Mouse (Mus musculus): ENCODE measurements at regions not wholly inside any gene's neighbourhood (a gene's known extent, or its start where the extent isn't known, plus 50 kb on each side); places are given as distances from the start of the nearest gene placed in this dataset.

DNA sequence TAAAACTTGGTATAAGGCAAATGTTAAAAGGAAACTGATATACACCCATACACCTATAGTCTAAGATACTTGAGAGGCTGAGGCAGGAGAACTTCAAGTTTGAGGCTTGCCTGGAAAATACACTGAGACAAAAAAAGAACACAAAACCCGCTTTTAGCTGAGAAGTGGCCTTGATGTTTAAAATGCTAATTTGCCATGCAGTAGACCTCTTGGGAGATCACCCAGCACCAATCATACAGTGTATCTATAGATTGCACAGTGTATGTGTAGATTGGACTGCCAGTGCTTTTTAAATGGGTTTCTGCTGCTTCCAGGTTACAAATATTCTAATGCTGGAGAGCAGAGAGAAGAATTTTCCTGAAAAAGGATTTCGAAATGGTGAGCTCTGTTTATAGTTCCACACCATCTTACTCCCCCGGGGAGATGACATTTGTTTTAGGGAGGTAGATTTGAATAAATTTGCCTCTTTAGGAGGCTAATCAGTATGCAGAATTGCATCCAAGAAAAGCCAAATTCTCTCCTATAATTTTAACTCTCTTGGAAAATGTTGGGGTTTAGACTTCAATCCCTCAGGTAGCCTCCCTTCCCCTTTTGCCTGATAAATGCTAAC lies 194.0 kb downstream of the Otol1 start:
- no peak for DNase-seq

DNA sequence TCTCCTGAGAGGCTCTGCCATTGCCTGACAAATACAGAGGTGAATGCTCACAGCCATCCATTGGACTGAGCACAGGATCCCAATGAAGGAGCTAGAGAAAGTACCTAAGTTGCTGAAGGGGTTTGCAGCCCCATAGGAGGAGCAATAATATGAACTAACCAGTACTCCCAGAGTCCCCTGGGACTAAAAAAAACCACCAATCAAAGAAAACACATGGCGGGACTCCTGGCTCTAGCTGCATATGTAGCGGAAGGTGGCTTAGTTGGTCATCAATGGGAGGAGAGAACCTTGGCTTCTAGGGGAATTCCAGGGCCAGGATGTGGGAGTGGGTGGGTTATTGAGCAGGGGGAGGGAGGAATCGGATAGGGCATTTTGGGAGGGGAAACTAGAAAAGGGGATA lies 207.8 kb downstream of the Otol1 start:
- intact Hi-C loops (cut with DNase I) = no loop called here
- no peak for DNase-seq

More for the DNA sequence above, 194.0 kb downstream of the Otol1 start:
- intact Hi-C loops (cut with DNase I) = no loop called here

DNA sequence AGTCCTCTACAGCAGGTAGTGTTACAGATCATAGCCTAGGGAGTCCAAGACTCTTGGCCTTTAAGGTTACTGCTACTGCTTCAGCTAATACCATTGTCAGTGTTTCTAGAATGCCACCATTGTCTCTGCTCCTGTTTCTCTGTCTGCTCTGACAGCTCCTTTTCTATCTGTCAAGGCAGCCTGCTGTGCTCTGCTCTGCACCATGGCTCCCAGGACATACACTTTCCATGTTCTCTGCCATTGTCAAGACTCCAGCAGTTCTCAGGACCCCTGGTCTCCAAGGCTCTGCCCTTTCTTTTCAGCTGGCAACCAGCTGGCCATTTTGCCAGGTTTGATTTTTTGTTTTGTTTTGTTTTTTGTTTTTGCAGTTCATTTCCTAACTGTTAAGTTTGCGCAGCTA lies 208.7 kb downstream of the Otol1 start:
- no peak for DNase-seq

DNA sequence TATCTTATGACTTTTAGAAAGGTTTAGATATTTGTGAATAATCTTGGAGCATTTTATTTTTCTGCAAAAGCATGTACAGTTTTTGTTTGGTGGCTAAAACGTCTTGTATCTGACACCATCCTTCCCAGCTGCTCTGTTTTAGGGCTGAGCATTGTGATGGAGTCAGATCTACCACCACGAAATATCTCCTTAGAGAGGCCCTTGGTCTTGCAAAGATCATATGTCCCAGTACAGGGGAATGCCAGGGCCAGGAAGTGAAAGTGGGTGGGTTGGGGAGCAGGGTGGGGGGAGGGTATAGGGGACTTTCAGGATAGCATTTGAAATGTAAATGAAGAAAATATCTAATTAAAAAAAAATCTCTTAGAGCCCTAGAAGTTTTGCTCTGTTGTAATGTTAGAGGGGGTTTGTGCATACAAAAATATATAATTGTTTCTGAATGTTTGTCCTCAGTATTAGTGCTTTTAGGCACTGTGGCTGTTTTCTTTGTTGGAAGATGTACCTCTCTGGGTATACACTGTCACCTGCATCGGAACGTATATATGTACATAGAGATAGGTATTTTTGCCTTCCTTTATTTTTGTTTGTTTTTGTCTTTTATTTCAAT lies 211.4 kb downstream of the Otol1 start:
- DNase-seq = no peak
- intact Hi-C loops (cut with DNase I) = no loop called here

More for the DNA sequence above, 208.7 kb downstream of the Otol1 start:
- intact Hi-C loops (cut with DNase I) = no loop called here

DNA sequence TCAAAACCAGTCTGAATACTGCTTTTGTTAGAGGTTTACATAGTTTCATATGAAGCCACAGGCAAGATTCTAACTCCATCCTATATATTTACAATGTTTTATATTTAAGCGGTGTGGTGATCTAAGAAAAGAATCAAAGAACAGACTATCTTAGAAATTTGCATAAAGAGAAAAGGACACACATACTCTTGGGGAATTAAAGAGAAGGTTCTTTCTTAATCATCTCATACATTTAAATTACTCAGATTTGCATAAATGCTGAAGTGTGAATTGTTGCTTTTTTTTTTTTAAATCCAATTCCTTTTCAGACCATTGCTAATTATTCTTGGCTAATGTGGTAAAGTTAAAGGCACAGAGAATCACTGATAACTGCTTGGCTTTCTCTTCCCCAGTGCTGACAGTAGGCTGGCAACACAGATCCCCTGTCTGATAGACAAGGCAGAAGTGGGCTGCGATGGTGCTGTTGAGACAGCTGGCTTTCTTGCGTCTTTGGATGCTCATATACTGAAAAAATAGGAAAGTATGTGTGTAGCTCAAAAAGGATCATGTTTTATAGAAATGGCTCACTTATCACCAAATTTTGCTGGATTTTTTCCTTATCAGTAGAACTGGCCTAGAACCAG lies 216.1 kb downstream of the Otol1 start:
- intact Hi-C loops (cut with DNase I) = no loop called here
- no peak for DNase-seq

DNA sequence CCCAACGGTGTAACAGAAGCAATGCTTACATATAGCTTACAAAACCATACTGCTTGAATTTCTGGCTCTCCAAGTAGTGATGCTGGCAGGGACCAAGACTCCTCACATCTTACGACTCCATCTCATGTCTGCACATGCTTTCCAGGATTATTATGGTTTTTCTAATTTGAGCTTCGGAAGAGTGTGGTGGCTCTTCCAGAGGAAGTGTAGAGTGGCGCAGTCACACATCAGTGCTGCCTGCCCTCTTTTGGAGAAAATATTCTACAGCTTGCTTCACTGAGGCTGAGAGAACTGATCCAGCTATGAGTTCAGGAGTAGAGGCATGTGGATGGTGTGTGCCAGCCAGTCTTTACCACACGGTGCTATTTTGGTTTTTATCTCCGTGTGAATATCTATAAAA lies 217.4 kb downstream of the Otol1 start:
- no peak for DNase-seq
- intact Hi-C loops (cut with DNase I) = no loop called here

DNA sequence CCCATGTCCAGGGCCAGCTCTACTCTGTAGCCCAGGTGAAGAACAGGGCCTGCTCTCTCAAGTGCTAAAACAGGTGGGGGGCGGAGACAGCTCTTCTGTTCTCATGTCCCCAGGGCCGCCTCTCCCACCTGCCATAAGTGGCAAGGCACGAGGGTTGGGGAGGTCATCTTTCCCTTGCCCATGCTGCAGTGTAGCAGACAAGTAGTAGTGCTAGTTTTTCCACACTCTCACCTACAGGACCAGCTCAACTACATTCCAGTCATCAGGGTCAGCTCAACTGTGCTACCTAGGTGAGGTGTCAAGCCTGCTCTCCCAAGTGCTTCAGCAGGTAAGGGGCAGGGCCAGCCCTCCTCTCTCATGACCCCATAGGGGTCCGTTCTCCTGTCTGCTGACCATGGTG lies 219.8 kb downstream of the Otol1 start:
- DNase-seq = no peak
- intact Hi-C loops (cut with DNase I) = no loop called here

DNA sequence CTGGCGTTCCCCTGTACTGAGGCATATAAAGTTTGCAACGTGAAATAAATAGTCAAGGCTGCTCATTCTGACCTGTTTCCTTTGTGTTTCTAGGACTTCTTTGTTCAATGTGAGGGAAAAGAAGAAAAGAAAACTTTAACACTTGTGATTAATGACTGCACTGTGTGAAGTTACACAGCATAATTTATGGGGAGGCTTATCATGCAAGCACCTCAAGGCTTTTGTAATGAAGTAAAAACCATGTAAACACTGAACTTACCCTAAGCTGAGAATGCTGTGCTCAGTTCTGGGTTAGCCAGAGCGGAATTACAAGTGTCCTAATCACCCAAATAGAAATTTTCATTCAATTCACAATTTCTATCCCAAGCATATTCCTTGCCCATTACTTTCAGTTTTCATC lies 241.2 kb downstream of the Otol1 start:
- intact Hi-C loops (cut with DNase I) = no loop called here
- DNase-seq = no peak

DNA sequence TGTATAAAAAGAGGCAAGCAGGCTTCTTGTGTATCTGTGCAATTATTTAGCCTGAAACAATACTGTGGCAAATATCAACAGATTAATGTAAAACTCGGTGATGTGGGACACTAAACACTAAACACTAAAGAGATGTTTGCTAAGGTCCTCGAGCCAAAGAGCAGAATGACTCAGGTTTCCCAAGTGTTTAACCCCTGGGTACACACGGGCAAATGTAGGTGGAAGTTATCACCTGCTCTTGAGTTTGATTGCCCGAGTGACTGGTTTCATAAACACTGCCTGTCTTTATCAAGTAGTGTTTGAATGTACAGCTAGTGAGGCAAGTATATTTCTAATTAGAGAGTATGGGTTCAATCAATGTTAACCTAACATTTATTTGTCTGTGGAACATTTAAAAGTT lies 242.5 kb downstream of the Otol1 start:
- DNase-seq = no peak
- intact Hi-C loops (cut with DNase I) = no loop called here

DNA sequence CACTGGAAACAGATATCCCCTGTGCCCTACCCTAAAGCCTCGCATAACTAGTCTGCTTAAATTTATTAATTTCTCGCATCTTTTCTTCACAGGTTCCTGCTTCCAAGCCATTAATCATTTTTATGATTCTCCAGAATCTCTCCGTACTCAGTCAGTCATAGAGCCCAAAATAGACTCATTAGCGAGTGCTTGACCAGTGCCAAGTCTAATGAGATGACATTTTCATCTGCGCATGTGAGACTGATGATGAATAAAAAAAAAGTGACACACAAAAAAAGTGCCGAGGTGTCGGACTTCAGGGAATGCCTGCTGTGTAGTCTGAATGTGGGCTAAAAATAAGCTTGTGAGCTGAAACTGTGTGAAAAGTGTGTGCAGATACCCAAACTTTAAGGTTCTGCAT lies 243.3 kb downstream of the Otol1 start:
- no peak for DNase-seq
- intact Hi-C loops (cut with DNase I) = no loop called here

DNA sequence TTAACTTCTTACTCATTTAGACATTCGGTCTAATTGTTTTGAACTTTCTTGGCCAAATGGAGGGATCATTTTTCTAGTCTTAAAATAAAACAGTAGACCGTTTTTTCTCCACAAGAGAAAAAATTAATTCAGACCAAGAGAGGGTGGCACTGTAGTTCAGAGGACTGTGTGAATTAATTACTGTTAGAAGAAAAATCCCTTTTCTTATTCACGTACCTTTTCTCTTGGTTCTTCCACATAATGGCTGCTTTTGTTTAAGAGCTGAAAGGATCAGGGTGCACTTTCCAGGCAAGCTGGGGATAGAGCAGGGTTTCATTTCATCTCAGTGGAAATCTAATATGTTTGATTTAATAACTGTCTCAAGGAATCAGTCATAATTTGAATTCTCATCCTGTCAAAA lies 255.9 kb downstream of the Otol1 start:
- no peak for DNase-seq
- intact Hi-C loops (cut with DNase I) = no loop called here

DNA sequence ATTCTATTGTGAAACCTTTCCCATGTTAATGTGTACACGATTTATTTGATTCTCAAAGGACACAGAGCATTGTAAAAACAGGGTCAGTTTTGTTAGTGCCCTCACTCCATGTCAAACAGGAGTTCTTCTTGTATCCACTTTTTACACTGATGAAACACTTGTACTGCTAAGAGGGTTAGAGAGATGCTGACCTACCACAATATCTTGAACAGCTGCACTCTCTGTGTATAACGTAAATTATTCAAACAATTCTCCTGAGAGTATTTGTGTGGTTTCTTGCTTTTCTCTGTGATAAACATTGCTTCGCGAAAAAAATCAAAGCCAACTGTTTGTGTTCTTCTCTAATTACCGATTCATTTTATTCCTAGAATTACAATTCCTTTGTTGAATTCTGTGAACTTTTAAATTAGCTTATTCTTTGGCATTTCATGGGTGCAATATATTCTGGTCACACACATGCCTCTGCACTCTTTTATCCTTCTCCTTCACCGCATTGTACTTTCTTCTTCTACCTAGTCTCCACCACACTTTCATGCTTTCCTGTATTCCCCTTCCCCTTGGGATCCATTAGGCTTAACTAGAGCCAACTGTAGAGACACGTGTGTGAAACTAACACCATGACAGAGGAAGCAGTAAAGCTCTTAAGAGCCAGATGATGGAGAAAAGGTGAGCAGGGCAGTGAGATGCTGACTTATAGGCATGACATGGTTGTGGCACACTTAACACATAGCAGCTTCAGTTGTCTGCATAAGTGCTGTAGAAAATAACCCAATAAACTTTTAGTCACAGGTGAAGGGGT lies 281.4 kb downstream of the Otol1 start:
- DNase-seq = no peak
- intact Hi-C loops (cut with DNase I) = no loop called here

DNA sequence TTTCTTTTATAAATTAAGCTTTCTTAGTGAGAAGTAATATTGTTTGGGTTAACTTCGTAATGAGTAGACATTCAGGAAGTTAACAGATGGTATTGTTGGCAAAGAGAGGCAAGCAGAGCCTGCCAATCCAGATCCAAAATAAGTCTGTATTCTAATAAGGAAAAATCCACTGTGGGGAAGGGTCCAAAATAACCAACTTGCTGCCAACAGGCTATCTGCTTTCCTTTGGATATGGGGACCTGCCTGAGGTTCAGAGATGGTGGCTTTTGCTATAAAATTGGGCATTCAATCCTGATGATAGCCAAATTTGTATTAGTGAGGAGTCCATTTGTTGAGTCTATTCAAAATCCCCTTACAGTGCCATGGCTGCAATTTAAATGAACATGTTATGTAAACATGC lies 300.1 kb downstream of the Otol1 start:
- intact Hi-C loops (cut with DNase I) = no loop called here
- no peak for DNase-seq

DNA sequence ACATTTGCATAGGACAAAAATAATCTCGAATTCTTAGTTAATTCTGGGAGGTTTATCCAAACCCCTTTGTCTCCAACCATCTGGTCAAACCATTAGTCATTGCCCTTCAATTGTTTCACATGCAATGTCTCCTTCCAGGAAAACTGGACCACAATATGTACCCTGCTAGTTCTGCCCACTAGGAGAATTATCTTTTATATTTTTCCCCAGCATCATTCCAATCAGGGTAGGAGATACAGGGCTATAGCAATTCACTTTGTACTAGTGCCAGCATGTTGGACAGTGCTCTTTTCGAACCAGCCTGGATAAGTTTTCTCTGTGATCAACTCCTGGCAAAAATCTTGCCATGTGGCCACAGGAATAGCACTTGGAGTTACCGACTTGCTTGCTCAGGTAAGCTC lies 300.6 kb downstream of the Otol1 start:
- intact Hi-C loops (cut with DNase I) = no loop called here
- DNase-seq = no peak

DNA sequence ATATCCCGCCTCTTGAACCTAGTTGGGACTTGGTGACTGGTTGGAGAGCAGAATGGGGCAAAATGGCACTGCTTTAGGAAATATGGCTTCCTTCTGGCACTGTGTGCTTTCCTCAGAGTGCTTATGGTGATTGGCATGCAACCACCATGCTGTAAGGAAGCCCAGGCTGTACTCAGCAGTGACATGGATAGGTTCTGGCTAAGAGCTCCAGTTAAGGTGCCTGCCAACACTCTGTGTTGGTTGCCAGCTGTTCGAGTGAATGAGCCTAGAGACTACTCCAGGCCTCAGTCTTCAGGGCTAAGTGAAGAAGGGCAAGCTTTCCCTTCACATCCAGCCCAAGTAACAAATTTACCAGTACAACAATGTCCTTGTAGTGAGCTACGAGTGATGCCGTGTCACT lies 301.9 kb downstream of the Otol1 start:
- intact Hi-C loops (cut with DNase I) = no loop called here
- DNase-seq = no peak

DNA sequence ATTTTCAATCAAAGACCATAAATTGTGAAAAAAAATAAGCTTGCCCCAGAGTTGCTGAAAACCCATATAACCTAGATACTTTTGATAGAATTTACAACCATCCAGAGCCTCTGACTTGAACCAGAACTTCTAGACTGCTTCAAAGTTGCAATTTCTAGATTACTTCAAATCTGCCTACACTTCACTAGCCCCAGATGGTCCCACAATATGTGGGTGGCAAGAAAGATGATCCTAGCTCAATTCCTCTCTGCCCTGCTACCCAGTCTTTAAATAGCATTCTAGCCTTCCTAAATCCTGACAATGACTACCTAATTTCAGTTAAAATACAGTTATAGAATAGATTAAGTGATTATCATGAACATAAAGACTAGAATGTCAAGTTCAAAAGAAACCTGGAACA lies 303.6 kb downstream of the Otol1 start:
- no peak for DNase-seq
- intact Hi-C loops (cut with DNase I) = no loop called here

DNA sequence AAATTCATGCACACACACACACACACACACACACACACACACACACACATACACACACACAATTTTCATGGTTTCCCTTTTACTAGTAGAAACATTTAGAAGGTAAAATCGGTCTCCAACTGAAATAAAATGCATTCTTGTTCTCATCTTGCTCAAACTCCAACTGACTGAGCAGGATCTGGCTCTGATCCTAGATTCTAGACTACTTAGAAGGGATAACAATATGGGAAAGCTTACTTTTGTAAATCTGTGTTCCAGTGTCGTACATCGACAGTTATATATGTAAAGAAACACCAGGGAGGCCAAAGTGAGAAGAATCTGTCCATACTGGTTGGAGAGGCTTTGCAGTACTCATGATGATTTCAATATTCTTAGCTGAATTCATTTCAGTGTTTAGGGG lies 304.6 kb downstream of the Otol1 start:
- DNase-seq = no peak
- intact Hi-C loops (cut with DNase I) = no loop called here

DNA sequence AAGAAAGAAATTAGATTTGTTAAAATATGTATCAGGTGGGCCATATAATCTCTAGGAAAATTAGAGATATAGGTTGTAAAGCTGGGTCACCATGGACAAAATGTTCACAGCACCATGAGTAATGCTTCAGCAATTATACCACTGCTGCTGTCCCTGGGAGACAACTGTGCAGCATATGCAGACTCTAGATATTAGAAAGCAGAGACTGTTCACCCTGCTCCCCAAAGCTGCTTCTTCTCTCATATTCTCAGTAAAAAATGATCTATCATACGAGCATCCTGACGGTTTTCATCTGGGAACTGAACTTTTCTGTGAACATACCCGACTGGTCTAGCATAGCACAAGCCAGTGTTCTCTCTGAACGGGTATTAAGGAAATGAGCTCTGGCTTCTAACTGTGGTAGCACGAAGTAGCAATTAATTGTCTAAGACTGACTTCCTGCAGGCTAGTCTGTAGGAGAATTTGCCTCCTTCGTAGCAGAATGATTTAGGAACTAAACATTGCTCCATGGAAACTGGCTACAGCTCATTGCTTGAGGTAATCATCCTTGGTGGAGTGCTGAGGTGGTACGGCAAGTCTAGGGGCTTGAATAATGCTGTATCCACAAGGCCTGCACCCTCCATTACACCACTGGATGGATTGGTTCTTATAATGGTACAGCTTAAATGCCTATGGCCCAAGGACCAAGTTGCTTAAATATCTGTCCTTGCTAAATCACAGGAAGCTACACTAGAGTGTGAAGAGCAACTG lies 305.9 kb downstream of the Otol1 start:
- intact Hi-C loops (cut with DNase I) = no loop called here
- no peak for DNase-seq

DNA sequence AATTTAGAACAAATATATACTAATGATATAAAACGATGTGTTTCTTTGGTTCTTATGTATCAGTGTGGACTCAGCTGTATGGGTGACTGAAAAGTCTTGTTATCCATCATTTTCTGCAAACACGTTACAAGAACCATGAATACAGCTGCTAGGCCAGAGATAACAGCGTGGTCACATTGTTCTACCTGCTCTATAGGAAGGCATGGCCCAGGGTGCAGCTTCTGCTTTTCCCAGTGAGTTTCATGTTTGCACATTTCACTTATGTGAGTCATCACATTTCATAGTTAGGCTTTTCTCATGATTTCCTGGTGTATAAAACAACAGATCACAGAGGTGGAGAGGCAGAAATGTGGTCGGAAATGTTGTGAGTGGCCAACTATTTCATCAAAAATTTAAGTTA lies 306.8 kb downstream of the Otol1 start:
- intact Hi-C loops (cut with DNase I) = no loop called here
- no peak for DNase-seq

DNA sequence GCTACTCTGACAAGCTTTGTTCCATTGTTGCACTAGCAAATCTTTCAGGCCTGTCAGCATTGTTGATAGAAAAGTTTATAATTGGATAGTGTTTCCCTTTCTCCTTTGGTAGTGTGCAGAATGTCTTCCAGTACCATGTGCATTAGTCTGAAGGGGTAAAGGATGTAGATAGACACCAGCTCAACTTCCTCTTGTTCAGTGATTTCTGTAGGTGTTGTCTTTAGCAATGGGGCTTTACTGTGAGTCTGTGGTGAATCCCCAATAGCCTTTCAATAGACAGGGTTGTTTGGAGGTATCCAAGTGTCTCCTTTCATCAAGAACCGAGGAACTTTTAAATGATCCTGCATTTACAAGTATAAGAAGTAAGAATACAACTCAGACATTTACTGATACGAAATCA lies 311.0 kb downstream of the Otol1 start:
- intact Hi-C loops (cut with DNase I) = no loop called here
- no peak for DNase-seq

DNA sequence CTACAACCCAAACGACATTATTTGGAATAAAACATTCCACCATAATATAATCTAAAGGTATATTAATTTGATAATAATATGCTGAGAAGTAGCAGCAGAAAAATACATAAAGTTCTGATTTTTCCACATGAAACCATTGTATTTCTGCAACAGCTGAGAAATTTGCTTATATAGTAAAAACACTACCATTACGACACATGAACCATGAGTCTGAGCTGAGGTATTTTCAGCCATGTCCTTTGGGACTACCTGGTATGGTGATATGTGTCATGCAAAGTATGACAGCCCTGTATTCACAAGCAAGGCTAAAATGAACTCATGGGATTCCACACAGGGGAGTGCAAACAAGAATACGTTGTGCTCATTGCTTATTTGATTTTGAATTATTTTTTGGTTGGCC lies 311.7 kb downstream of the Otol1 start:
- DNase-seq = no peak
- intact Hi-C loops (cut with DNase I) = no loop called here
